Mouse (Mus musculus) intestine, postnatal 0 days (tissue): ENCODE data around the gene Hspb1. TPM values are rescaled to one million over a fixed set of nuclear protein-coding genes. Genes with fewer than 3 reads are reported as not detected.

Source experiments
- ATAC-seq: fragments of 200-750 bp; cut with Nextera tagmentation; 2 replicates; pipeline ENCODE4 v1.8.0; 2017; ENCODE audit warnings: mild to moderate bottlenecking, moderate TSS enrichment, moderate library complexity
- H3K27ac ChIP-seq: fragments of 300-500 bp; sonication (generic); 2 replicates; pipeline ENCODE4 v1.5.1; 2014; ENCODE audit warnings: mild to moderate bottlenecking, low read depth, low read length, moderate library complexity
- H3K27me3 ChIP-seq: fragments of 300-500 bp; sonication (generic); replicated peaks from 2 replicates; pipeline ENCODE4 v1.6.1; 2014; ENCODE audit warnings: low read length, mixed read lengths; ENCODE audit not compliant: control insufficient read depth, insufficient read depth
- H3K36me3 ChIP-seq: fragments of 300-500 bp; sonication (generic); 2 replicates; pipeline ENCODE4 v1.6.1; 2014; ENCODE audit warnings: mild to moderate bottlenecking, moderate library complexity; ENCODE audit not compliant: control insufficient read depth, insufficient read depth
- H3K4me1 ChIP-seq: fragments of 300-500 bp; sonication (generic); replicated peaks from 2 replicates; pipeline ENCODE4 v1.6.1; 2014; ENCODE audit warnings: antibody characterized with exemption, low read length, mixed read lengths; ENCODE audit not compliant: control insufficient read depth, insufficient read depth
- H3K4me2 ChIP-seq: fragments of 300-500 bp; sonication (generic); replicated peaks from 2 replicates; pipeline ENCODE4 v1.6.1; 2014; ENCODE audit warnings: low read depth, mild to moderate bottlenecking, moderate library complexity
- H3K4me3 ChIP-seq: fragments of 300-500 bp; sonication (generic); 2 replicates; pipeline ENCODE4 v1.5.1; 2014; ENCODE audit warnings: low read depth, low read length
- H3K9ac ChIP-seq: fragments of 300-500 bp; sonication (generic); 2 replicates; pipeline ENCODE4 v1.6.1; 2014; ENCODE audit warnings: mild to moderate bottlenecking, low read depth, low read length
- H3K9me3 ChIP-seq: fragments of 300-500 bp; sonication (generic); 2 replicates; pipeline ENCODE4 v1.6.1; 2016; ENCODE audit warnings: mixed run types; ENCODE audit not compliant: control insufficient read depth
- CTCF ChIP-seq: sonication (generic); IDR thresholded peaks from 2 replicates; pipeline ENCODE4 v1.5.1; 2016; ENCODE audit warnings: low read depth, mild to moderate bottlenecking, control low read depth, antibody characterized with exemption, moderate library complexity
- WGBS: fragments of 180-500 bp; shearing (Covaris S2); extraction: QIAGEN DNeasy Blood & Tissue Kit; methylation state at CpG from one replicate; pipeline ENCODE4 v1.1.7; 2014; 5-methylcytosine and 5-hydroxymethylcytosine counted together
- polyA plus RNA-seq: library from polyadenylated mRNA; unstranded; fragments of >200 nt; fragmentation: Nextera tagmentation; extraction: Ambion mirVana; gene quantifications from 2 replicates; pipeline ENCODE4 v1.2.1, GENCODE M21; 2015

The Hspb1 gene
- 107 and 120 TPM in 2 replicates for polyA plus RNA-seq

DNA sequence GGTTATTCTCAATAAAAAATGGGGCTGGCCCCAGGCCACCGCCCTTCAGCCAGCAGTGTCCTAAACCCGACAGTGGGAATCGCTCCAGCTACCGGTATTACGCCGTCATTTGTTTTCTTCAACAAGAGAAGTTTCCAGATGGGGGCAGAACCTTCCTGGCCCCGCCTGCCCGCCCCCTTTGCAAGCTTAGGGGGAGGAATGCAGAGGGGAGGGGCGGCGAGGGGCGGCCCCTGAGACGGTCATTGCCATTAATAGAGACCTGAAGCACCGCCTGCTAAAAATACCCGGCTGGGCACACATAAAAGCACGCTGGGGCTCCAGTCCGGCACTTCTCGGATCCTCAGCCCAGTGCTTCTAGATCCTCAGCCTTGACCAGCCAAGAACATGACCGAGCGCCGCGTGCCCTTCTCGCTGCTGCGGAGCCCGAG, at the start of gene Hspb1:
Hspb1 (plus strand) TSS at position 245 of the 428 bp plus-strand sequence.
- H3K4me2 ChIP-seq = peak within 1 kb of the TSS; percentile 63
- H3K27ac ChIP-seq = no peak within 1 kb of the TSS
- peaks cover 19% of the 10 kb centered on the region; the same call in 1 of the 2 replicates for H3K27me3 ChIP-seq
- ATAC-seq = peak; percentile 29
- WGBS = 1% methylated on average over 21 of the region's 24 CpGs
- TF ChIP-seq CTCF = no peak
- H3K9me3 ChIP-seq = no peaks in the 10 kb centered on the region
- H3K4me3 ChIP-seq = peak within 1 kb of the TSS; percentile 24
- no peak within 1 kb of the TSS for H3K9ac ChIP-seq
- H3K36me3 ChIP-seq = no peaks in the 10 kb centered on the region
- no peaks in the 10 kb centered on the region; the same call in 1 of the 2 replicates for H3K4me1 ChIP-seq

DNA sequence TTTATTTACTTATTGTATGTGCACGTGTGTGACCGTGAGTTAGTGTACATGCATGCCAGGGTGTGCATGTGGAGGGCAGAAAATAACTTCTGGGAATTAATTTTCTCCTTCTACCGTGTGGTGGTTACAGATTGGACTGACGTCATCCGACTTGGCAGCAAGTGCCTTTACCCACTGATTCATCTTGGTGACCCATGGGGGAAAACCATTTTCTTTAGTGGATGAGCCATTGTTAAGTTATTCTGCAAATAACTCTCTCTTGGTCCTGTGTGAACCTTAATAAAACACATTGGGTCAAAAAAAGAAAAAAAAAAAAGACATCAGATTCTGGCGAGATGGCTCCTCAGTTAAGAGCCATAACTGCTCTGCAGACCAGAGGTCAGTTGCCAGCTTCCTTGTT, 46.1 kb upstream of the Hspb1 start:
- H3K36me3 ChIP-seq = no peaks in the 10 kb centered on the region
- no peaks in the 10 kb centered on the region for H3K4me1 ChIP-seq
- H3K9me3 ChIP-seq = no peaks in the 10 kb centered on the region
- no peak for ATAC-seq
- H3K9ac ChIP-seq = no peak overlapping the region
- no peak overlapping the region for H3K4me2 ChIP-seq
- H3K27me3 ChIP-seq = no peaks in the 10 kb centered on the region; the same call in 1 of the 2 replicates
- no peak overlapping the region for H3K27ac ChIP-seq
- WGBS = 78% methylated on average over 6 of the region's 6 CpGs
- no peak overlapping the region for H3K4me3 ChIP-seq
- no peak for TF ChIP-seq CTCF

DNA sequence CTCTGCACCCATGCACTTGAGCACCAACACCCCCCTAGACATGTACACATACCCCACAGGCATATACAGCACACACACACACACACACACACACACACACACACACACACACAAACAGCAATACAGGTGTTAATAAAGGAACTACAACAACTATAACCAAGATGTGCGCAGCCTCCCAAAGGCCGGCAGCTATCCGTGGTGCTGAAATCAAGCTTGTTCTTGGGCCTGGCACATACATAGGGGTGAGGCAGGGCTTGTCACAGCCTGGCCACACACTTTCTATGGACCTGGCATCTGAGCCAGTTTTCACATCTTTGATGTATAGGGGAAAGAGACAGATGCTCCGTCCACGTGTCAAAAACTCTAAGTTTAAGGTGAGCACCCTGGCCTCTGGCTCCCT, 44.3 kb upstream of the Hspb1 start:
- Histone ChIP-seq H3K4me3 (no peak overlapping the region), H3K9me3 (no peaks in the 10 kb centered on the region), H3K9ac (no peak overlapping the region), H3K4me2 (no peak overlapping the region), H3K27me3 (no peaks in the 10 kb centered on the region; the same call in 1 of the 2 replicates), H3K36me3 (no peaks in the 10 kb centered on the region), H3K27ac (no peak overlapping the region), H3K4me1 (no peaks in the 10 kb centered on the region)
- WGBS = 20% methylated on average over 5 of the region's 5 CpGs
- TF ChIP-seq CTCF = no peak
- no peak for ATAC-seq

GRCm38 (mm10) chr5:135845676-135846320, 41.9 kb upstream of the Hspb1 start:
- 69% methylated on average over 13 of the region's 13 CpGs for WGBS
- peaks cover 4% of the 10 kb centered on the region for H3K27me3 ChIP-seq
- TF ChIP-seq CTCF = no peak
- no peaks in the 10 kb centered on the region for H3K36me3 ChIP-seq
- no peaks in the 10 kb centered on the region for H3K9me3 ChIP-seq
- no peak overlapping the region for H3K27ac ChIP-seq
- no peaks in the 10 kb centered on the region for H3K4me1 ChIP-seq
- H3K4me3 ChIP-seq = no peak overlapping the region
- no peak for ATAC-seq
- no peak overlapping the region for H3K9ac ChIP-seq
- H3K4me2 ChIP-seq = no peak overlapping the region

GRCm38 (mm10) chr5:135847460-135847859, 40.3 kb upstream of the Hspb1 start:
- H3K4me3 ChIP-seq = no peak overlapping the region
- no peaks in the 10 kb centered on the region for H3K9me3 ChIP-seq
- no peak overlapping the region for H3K4me2 ChIP-seq
- H3K9ac ChIP-seq = no peak overlapping the region
- TF ChIP-seq CTCF = peak; percentile 21; the same call in 1 of the 2 replicates
- no peaks in the 10 kb centered on the region for H3K36me3 ChIP-seq
- 77% methylated on average over 4 of the region's 4 CpGs for WGBS
- H3K4me1 ChIP-seq = no peaks in the 10 kb centered on the region
- no peak overlapping the region for H3K27ac ChIP-seq
- peaks cover 20% of the 10 kb centered on the region for H3K27me3 ChIP-seq
- ATAC-seq = no peak

DNA sequence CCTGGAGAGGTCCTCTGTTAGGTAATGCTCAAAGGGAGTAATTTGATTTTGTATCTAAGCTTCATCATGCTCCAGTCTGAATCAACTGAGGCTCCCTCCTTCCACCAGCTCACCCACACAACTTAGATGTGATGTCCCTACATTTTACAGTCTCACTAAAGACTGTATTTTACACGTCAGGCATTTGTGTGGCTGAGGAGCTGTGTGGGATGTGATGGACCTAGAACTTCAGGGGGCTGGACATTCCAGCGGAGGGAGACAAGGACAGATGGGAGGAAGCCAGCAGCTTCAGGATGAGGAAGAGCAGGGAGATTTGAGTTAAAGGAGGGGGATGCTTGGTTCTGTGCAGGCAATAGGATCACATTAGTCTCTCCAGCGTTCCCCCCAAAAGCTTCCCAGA, 39.8 kb upstream of the Hspb1 start:
- Histone ChIP-seq H3K4me1 (no peaks in the 10 kb centered on the region), H3K9me3 (no peaks in the 10 kb centered on the region), H3K27me3 (peaks cover 24% of the 10 kb centered on the region), H3K9ac (no peak overlapping the region), H3K27ac (no peak overlapping the region), H3K4me3 (no peak overlapping the region), H3K4me2 (no peak overlapping the region), H3K36me3 (no peaks in the 10 kb centered on the region)
- no peak for TF ChIP-seq CTCF
- no peak for ATAC-seq
- 87% methylated on average over 3 of the region's 3 CpGs for WGBS
